Mouse (Mus musculus) stomach, embryonic 14.5 days (tissue): ENCODE measurements around the gene Il4. TPM values are rescaled to one million over a fixed set of nuclear protein-coding genes. Genes with fewer than 3 reads are reported as not detected.

ENCODE experiments used
- ATAC-seq: fragments of 200-750 bp; cut with Nextera tagmentation; 2 replicates; pipeline ENCODE4 v1.8.0; 2017; ENCODE audit warnings: low read depth, moderate TSS enrichment; ENCODE audit not compliant: insufficient number of reproducible peaks, insufficient read depth, low FRiP score
- H3K27ac ChIP-seq: fragments of 300-500 bp; sonication (generic); 2 replicates; pipeline ENCODE4 v1.5.1; 2014; ENCODE audit warnings: mild to moderate bottlenecking, low read length, moderate library complexity, mixed read lengths
- H3K27me3 ChIP-seq: fragments of 300-500 bp; sonication (generic); 2 replicates; pipeline ENCODE4 v1.6.1; 2014; ENCODE audit warnings: low read length, control low read depth, mixed read lengths; ENCODE audit not compliant: control insufficient read depth, insufficient read depth
- H3K36me3 ChIP-seq: fragments of 300-500 bp; sonication (generic); 2 replicates; pipeline ENCODE4 v1.6.1; 2014; ENCODE audit warnings: mild to moderate bottlenecking, control low read depth, low read length, moderate library complexity, mixed read lengths; ENCODE audit not compliant: control insufficient read depth, insufficient read depth
- H3K4me1 ChIP-seq: fragments of 300-500 bp; sonication (generic); 2 replicates; pipeline ENCODE4 v1.6.1; 2014; ENCODE audit warnings: low read length, control low read depth, mixed read lengths; ENCODE audit not compliant: control insufficient read depth, insufficient read depth
- H3K4me2 ChIP-seq: fragments of 300-500 bp; sonication (generic); replicated peaks from 2 replicates; pipeline ENCODE4 v1.6.1; 2014; ENCODE audit warnings: low read depth, low read length, control low read depth
- H3K4me3 ChIP-seq: fragments of 300-500 bp; sonication (generic); 2 replicates; pipeline ENCODE4 v1.5.1; 2014; ENCODE audit warnings: low read depth, low read length, control low read depth
- H3K9ac ChIP-seq: fragments of 300-500 bp; sonication (generic); replicated peaks from 2 replicates; pipeline ENCODE4 v1.6.1; 2014; ENCODE audit warnings: low read depth, mild to moderate bottlenecking, control low read depth, low read length, moderate library complexity, mixed read lengths
- H3K9me3 ChIP-seq: fragments of 300-500 bp; sonication (generic); 2 replicates; pipeline ENCODE4 v1.6.1; 2016; ENCODE audit warnings: low read depth, low read length, control low read depth; ENCODE audit not compliant: control insufficient read depth
- WGBS: fragments of 180-500 bp; shearing (Covaris S2); extraction: QIAGEN DNeasy Blood & Tissue Kit; methylation state at CpG from one replicate; pipeline ENCODE4 v1.1.7; 2014; 5-methylcytosine and 5-hydroxymethylcytosine counted together
- polyA plus RNA-seq: library from polyadenylated mRNA; unstranded; fragments of >200 nt; fragmentation: Nextera tagmentation; extraction: Ambion mirVana; gene quantifications from 2 replicates; pipeline ENCODE4 v1.2.1, GENCODE M21; 2014

Gene Il4
- polyA plus RNA-seq, 1 experiment from 2014 or later = 2.2 TPM

GRCm38 (mm10) chr11:53651441-53651840 lies 33.0 kb upstream of the Il4 start:
- no peaks in the 10 kb centered on the region for H3K9me3 ChIP-seq
- peaks cover 31% of the 10 kb centered on the region for H3K36me3 ChIP-seq
- no peaks in the 10 kb centered on the region for H3K27me3 ChIP-seq
- WGBS = 86% methylated on average over 4 of the region's 4 CpGs
- H3K4me3 ChIP-seq = no peak overlapping the region
- no peak for ATAC-seq
- H3K27ac ChIP-seq = no peak overlapping the region
- no peak overlapping the region for H3K9ac ChIP-seq
- H3K4me1 ChIP-seq = no peaks in the 10 kb centered on the region
- H3K4me2 ChIP-seq = no peak overlapping the region

- Histone ChIP-seq H3K9me3 (no peaks in the 10 kb centered on the region), H3K4me1 (no peaks in the 10 kb centered on the region), H3K27me3 (no peaks in the 10 kb centered on the region), H3K9ac (no peak overlapping the region), H3K27ac (no peak overlapping the region), H3K4me3 (no peak overlapping the region), H3K36me3 (no peaks in the 10 kb centered on the region), H3K4me2 (no peak overlapping the region)
- no peak for ATAC-seq
- 82% methylated on average over 5 of the region's 5 CpGs for WGBS
Measured at GRCm38 (mm10) chr11:53644017-53644416, 25.5 kb upstream of the Il4 start.

GRCm38 (mm10) chr11:53642744-53643279 lies 24.3 kb upstream of the Il4 start:
- Histone ChIP-seq H3K36me3 (no peaks in the 10 kb centered on the region), H3K4me3 (no peak overlapping the region), H3K27me3 (no peaks in the 10 kb centered on the region), H3K9me3 (no peaks in the 10 kb centered on the region), H3K27ac (no peak overlapping the region), H3K9ac (no peak overlapping the region), H3K4me2 (no peak overlapping the region), H3K4me1 (no peaks in the 10 kb centered on the region)
- 70% methylated on average over 12 of the region's 12 CpGs for WGBS
- ATAC-seq = no peak

- H3K36me3 ChIP-seq = no peaks in the 10 kb centered on the region
- no peak for ATAC-seq
- no peak overlapping the region for H3K9ac ChIP-seq
- no peak overlapping the region for H3K4me3 ChIP-seq
- H3K27ac ChIP-seq = no peak overlapping the region
- no peaks in the 10 kb centered on the region for H3K9me3 ChIP-seq
- WGBS = 74% methylated on average over 10 of the region's 10 CpGs
- peaks cover 8% of the 10 kb centered on the region; the same call in 1 of the 2 replicates for H3K4me1 ChIP-seq
- H3K4me2 ChIP-seq = no peak overlapping the region
- 0 out of 2 replicates have a peak, but pooled peaks cover 2% of the 10 kb centered on the region for H3K27me3 ChIP-seq
Measured at GRCm38 (mm10) chr11:53637803-53638260, 19.4 kb upstream of the Il4 start.

GRCm38 (mm10) chr11:53637046-53637802 lies 18.8 kb upstream of the Il4 start:
- Histone ChIP-seq H3K4me2 (no peak overlapping the region), H3K4me1 (peaks cover 8% of the 10 kb centered on the region; the same call in 1 of the 2 replicates), H3K27ac (no peak overlapping the region), H3K4me3 (no peak overlapping the region), H3K9me3 (no peaks in the 10 kb centered on the region), H3K27me3 (0 out of 2 replicates have a peak, but pooled peaks cover 2% of the 10 kb centered on the region), H3K9ac (no peak overlapping the region), H3K36me3 (no peaks in the 10 kb centered on the region)
- WGBS = 18% methylated on average over 21 of the region's 21 CpGs
- no peak for ATAC-seq

- Histone ChIP-seq H3K4me1 (peaks cover 8% of the 10 kb centered on the region; the same call in 1 of the 2 replicates), H3K36me3 (no peaks in the 10 kb centered on the region), H3K4me2 (peak overlapping the region; percentile 63), H3K27me3 (0 out of 2 replicates have a peak, but pooled peaks cover 2% of the 10 kb centered on the region), H3K27ac (no peak overlapping the region), H3K9ac (no peak overlapping the region; the same call in 1 of the 2 replicates), H3K9me3 (no peaks in the 10 kb centered on the region), H3K4me3 (peak overlapping the region; percentile 27)
- ATAC-seq = 0 out of 2 replicates have a peak, but pooled peaks have one; percentile 28
- WGBS = 1% methylated on average over 39 of the region's 40 CpGs
Measured at GRCm38 (mm10) chr11:53636183-53636646, 17.7 kb upstream of the Il4 start.

GRCm38 (mm10) chr11:53635590-53636182 lies 17.2 kb upstream of the Il4 start:
- 37% methylated on average over 9 of the region's 9 CpGs for WGBS

GRCm38 (mm10) chr11:53634556-53634955 lies 16.1 kb upstream of the Il4 start, which contains the start of gene Il13:
Gene Il13, minus strand, starts transcription at chr11:53634702.
- Histone ChIP-seq H3K27me3 (0 out of 2 replicates have a peak, but pooled peaks cover 2% of the 10 kb centered on the region), H3K9ac (no peak within 1 kb of the TSS), H3K27ac (no peak within 1 kb of the TSS), H3K4me3 (no peak within 1 kb of the TSS), H3K9me3 (no peaks in the 10 kb centered on the region), H3K4me1 (peaks cover 8% of the 10 kb centered on the region; the same call in 1 of the 2 replicates), H3K4me2 (no peak within 1 kb of the TSS), H3K36me3 (no peaks in the 10 kb centered on the region)
- no peak for ATAC-seq
- WGBS = 92% methylated on average over 8 of the region's 8 CpGs

More at GRCm38 (mm10) chr11:53635590-53636182, 17.2 kb upstream of the Il4 start:
- Histone ChIP-seq H3K27me3 (0 out of 2 replicates have a peak, but pooled peaks cover 2% of the 10 kb centered on the region), H3K4me2 (peak overlapping the region; percentile 63), H3K4me3 (peak overlapping the region; percentile 27), H3K36me3 (no peaks in the 10 kb centered on the region), H3K4me1 (peaks cover 8% of the 10 kb centered on the region; the same call in 1 of the 2 replicates), H3K27ac (no peak overlapping the region), H3K9ac (no peak overlapping the region), H3K9me3 (no peaks in the 10 kb centered on the region)
- ATAC-seq = no peak
